Mouse (Mus musculus) lung, postnatal 0 days (tissue): ENCODE measurements around the gene Sod2.

Experiments used
- CTCF ChIP-seq: IDR thresholded peaks from 2 replicates; pipeline ENCODE4 v1.5.1; 2016; ENCODE audit warnings: antibody characterized with exemption, mild to moderate bottlenecking
- EP300 ChIP-seq: IDR thresholded peaks from 2 replicates; pipeline ENCODE4 v1.6.1; 2016; ENCODE audit warnings: antibody characterized with exemption, mild to moderate bottlenecking, control low read depth

GRCm38 (mm10) chr17:12994069-12994468 is 12.6 kb upstream of the Sod2 start, which contains the start of gene Wtap:
- TF ChIP-seq CTCF (no peak), EP300 (no peak)
